ENCODE assay signal across 9 mouse cellular contexts in the genomic region with DNA sequence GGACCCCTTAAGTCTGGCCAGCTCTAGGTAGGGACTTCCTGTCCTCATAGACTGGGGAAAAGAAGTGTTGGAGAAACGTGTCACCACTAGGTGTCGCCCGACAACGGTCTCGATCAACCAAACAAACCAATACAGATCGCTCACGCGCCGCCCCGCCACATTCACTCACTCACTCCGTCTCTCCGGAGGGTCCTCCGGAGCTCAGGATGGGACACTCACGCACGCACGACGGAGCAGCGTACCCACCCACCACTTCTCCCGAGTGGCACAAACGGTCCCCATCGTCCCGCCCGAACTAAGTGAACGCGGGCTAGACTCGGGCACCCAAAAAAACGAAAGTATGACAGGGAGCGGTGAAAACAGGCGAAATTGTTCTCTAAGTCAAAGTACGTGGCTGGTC.
A peak's percentile ranks its signal among the peaks of the same experiment; 100 is the strongest.
DNase-seq lines count a peak whose midpoint lies in the region; ATAC-seq and TF ChIP-seq lines count a peak whose summit lies in the region.
"Had no signal": no experiment of that assay in that cellular context is flagged by ENCODE, and none has a peak within 500 bp of the region (broad histone marks: within the 10 kb centered on the region; RNA-seq: fewer than 3 reads in every experiment).

No protein-coding gene starts in this region.

- H3K36me3 ChIP-seq in liver, postnatal 0 days (replicated peaks; ENCODE audit: insufficient read depth, low read length) = no peaks in the 10 kb centered on the region
- H3K36me3 ChIP-seq: limb, embryonic 12.5 days had no signal

- no peak overlapping the region for H3K9ac ChIP-seq in liver, postnatal 0 days (replicated peaks)
- H3K9ac ChIP-seq: limb, embryonic 12.5 days had no signal

- H3K9me3 ChIP-seq in liver, postnatal 0 days (ENCODE audit: low read length) = no peaks in the 10 kb centered on the region
- H3K9me3 ChIP-seq: limb, embryonic 12.5 days had no signal

- DNase-seq in monocyte, adult 2 months (ENCODE audit: low read depth in 1 of 2, low spot score in 2 of 2) = peak; percentile 68 to 85
- peak; percentile 99 for DNase-seq in brain, embryonic 14.5 days (ENCODE audit: low read depth)
- peak; percentile 98 to 99 for DNase-seq in frontal cortex, postnatal 25 days (ENCODE audit: low spot score in 2 of 2)
- DNase-seq in kidney, postnatal 36 days = peak; percentile 97 to 99
- DNase-seq in liver, postnatal 0 days = peak; percentile 100
- peak; percentile 99 for DNase-seq in skeletal muscle tissue, adult 2 months (ENCODE audit: low read depth, low spot score)

- 6% methylated on average over 30 of the region's 30 CpGs for WGBS in liver, postnatal 0 days (ENCODE audit: insufficient replicate concordance)

- no peak for TF ChIP-seq EP300 in liver, postnatal 0 days (IDR thresholded peaks at IDR 0.05; ENCODE audit: low read depth)

- no peak overlapping the region for H3K4me3 ChIP-seq in liver, postnatal 0 days (ENCODE audit: low read depth, low read length)
- H3K4me3 ChIP-seq: limb, embryonic 12.5 days had no signal

- H3K4me1 ChIP-seq in liver, postnatal 0 days (ENCODE audit: insufficient read depth) = no peaks in the 10 kb centered on the region
- H3K4me1 ChIP-seq: limb, embryonic 12.5 days had no signal

- no peaks in the 10 kb centered on the region for H3K27me3 ChIP-seq in liver, postnatal 0 days (ENCODE audit: insufficient read depth, low read length)
- H3K27me3 ChIP-seq: limb, embryonic 12.5 days had no signal

- ATAC-seq in monocyte, adult 5-6 weeks (replicated peaks; ENCODE audit: insufficient number of reproducible peaks, low FRiP score, low TSS enrichment, poor library complexity, severe bottlenecking) = no peak
- ATAC-seq in liver, postnatal 0 days = no peak
- ATAC-seq in activated CD4-positive, CD25-positive, alpha-beta regulatory T cell, adult 4 months = no peak

- no peak for TF ChIP-seq CTCF in brain, embryonic 14.5 days (IDR thresholded peaks at IDR 0.05; ENCODE audit: borderline replicate concordance, extremely low read depth, insufficient read depth, insufficient read length)
- no peak for TF ChIP-seq CTCF in liver, postnatal 0 days (IDR thresholded peaks at IDR 0.05; ENCODE audit: low read depth)

- TF ChIP-seq POLR2A in brain, embryonic 14.5 days (IDR thresholded peaks at IDR 0.05; ENCODE audit: borderline replicate concordance, extremely low read depth, insufficient read depth, insufficient read length, poor library complexity, severe bottlenecking) = no peak

- H3K4me2 ChIP-seq in liver, postnatal 0 days (ENCODE audit: low read depth, low read length) = no peak overlapping the region
- H3K4me2 ChIP-seq: limb, embryonic 12.5 days had no signal

- no peak overlapping the region for H3K27ac ChIP-seq in liver, postnatal 0 days (ENCODE audit: low read depth)
- H3K27ac ChIP-seq: limb, embryonic 12.5 days had no signal
